Mouse (Mus musculus) liver, postnatal 0 days (tissue): ENCODE results near the gene Vwa5b2.

Experiments used
- CTCF ChIP-seq: sonication (generic); IDR thresholded peaks from 2 replicates; pipeline ENCODE4 v1.5.1; 2016; ENCODE audit warnings: antibody characterized with exemption, low read depth
- EP300 ChIP-seq: IDR thresholded peaks from 2 replicates; pipeline ENCODE4 v1.6.1; 2016; ENCODE audit warnings: antibody characterized with exemption, low read depth, mild to moderate bottlenecking

- no peak for TF ChIP-seq CTCF
- no peak for TF ChIP-seq EP300
These were observed 11.2 kb downstream of the Vwa5b2 start for GRCm38 (mm10) chr16:20600511-20600910.
